Mouse (Mus musculus) forebrain, postnatal 0 days (tissue): ENCODE results near the gene Slc4a8. TPM values are rescaled to one million over a fixed set of nuclear protein-coding genes. Genes with fewer than 3 reads are reported as not detected.

ENCODE experiments used
- ATAC-seq: fragments of 200-750 bp; cut with Nextera tagmentation; 2 replicates; pipeline ENCODE4 v1.8.0; 2017; ENCODE audit warnings: mild to moderate bottlenecking, moderate library complexity
- DNase-seq: peaks from one replicate; pipeline ENCODE4 v3.0.0-alpha.2; 2015
- H3K27ac ChIP-seq: fragments of 300-500 bp; sonication (generic); 2 replicates; pipeline ENCODE4 v1.5.1; 2014; ENCODE audit warnings: low read depth, mild to moderate bottlenecking, antibody characterized with exemption, low read length, moderate library complexity, mixed read lengths
- H3K27me3 ChIP-seq: fragments of 300-500 bp; sonication (generic); 2 replicates; pipeline ENCODE4 v1.6.1; 2014; ENCODE audit warnings: mild to moderate bottlenecking, low read length, mixed read lengths; ENCODE audit not compliant: insufficient read depth
- H3K36me3 ChIP-seq: fragments of 300-500 bp; sonication (generic); 2 replicates; pipeline ENCODE4 v1.6.1; 2014; ENCODE audit warnings: mild to moderate bottlenecking, moderate library complexity; ENCODE audit not compliant: insufficient read depth
- H3K4me1 ChIP-seq: fragments of 300-500 bp; sonication (generic); 2 replicates; pipeline ENCODE4 v1.6.1; 2014; ENCODE audit warnings: antibody characterized with exemption; ENCODE audit not compliant: insufficient read depth
- H3K4me2 ChIP-seq: fragments of 300-500 bp; sonication (generic); 2 replicates; pipeline ENCODE4 v1.6.1; 2014; ENCODE audit warnings: low read depth, mild to moderate bottlenecking, moderate library complexity
- H3K4me3 ChIP-seq: fragments of 300-500 bp; sonication (generic); 2 replicates; pipeline ENCODE4 v1.5.1; 2014; ENCODE audit warnings: low read depth, low read length, mixed read lengths
- H3K9ac ChIP-seq: fragments of 300-500 bp; sonication (generic); 2 replicates; pipeline ENCODE4 v1.6.1; 2014; ENCODE audit warnings: mild to moderate bottlenecking
- H3K9me3 ChIP-seq: fragments of 300-500 bp; sonication (generic); 2 replicates; pipeline ENCODE4 v1.6.1; 2016; ENCODE audit warnings: low read length
- CTCF ChIP-seq: sonication (generic); IDR thresholded peaks from 2 replicates; pipeline ENCODE4 v1.5.1; 2016; ENCODE audit warnings: antibody characterized with exemption, control low read depth, low read depth
- WGBS: fragments of 180-500 bp; shearing (Covaris S2); extraction: QIAGEN DNeasy Blood & Tissue Kit; methylation state at CpG from one replicate; pipeline ENCODE4 v1.1.7; 2014; 5-methylcytosine and 5-hydroxymethylcytosine counted together
- polyA plus RNA-seq: library from polyadenylated mRNA; unstranded; fragments of >200 nt; fragmentation: Nextera tagmentation; extraction: Ambion mirVana; gene quantifications from 2 replicates; pipeline ENCODE4 v1.2.1, GENCODE M21; 2015
- total RNA-seq: library from RNA; depleted of rRNA; stranded (reverse); fragments of >200 nt; gene quantifications from 2 replicates; pipeline ENCODE4 v1.2.3, GENCODE M21; 2014

The Slc4a8 gene
- total and polyA plus RNA-seq, 2 experiments from 2014 or later, result 31.2 to 38.3 TPM

DNA sequence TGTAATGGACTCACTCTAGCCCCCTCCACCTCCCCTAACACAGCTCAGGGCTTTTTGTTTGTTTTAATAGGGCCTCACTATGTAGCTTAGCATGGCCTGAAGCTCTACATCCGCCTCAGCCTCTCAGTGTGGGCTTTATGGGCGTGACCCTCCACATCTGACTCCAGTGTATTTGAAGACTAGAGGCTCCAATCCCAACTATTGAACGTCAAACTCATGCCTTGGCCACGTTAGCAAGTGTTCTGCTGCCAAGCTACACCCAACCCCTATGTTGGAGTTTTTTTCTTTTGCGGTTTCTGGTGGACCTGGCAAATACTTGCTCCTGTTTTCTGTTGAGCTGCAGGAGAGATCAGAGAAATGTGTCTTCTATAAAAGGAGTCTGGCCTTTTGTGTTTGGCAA lies 8.5 kb upstream of the Slc4a8 start:
- DNase-seq, result no peak
- no peak for TF ChIP-seq CTCF
- Histone ChIP-seq H3K4me3 (no peak overlapping the region), H3K9me3 (no peaks in the 10 kb centered on the region), H3K27me3 (no peaks in the 10 kb centered on the region), H3K36me3 (no peaks in the 10 kb centered on the region), H3K9ac (no peak overlapping the region), H3K4me2 (no peak overlapping the region), H3K4me1 (peaks cover 3% of the 10 kb centered on the region; the same call in 1 of the 2 replicates), H3K27ac (no peak overlapping the region)
- no peak for ATAC-seq
- 57% methylated on average over 5 of the region's 5 CpGs for WGBS

DNA sequence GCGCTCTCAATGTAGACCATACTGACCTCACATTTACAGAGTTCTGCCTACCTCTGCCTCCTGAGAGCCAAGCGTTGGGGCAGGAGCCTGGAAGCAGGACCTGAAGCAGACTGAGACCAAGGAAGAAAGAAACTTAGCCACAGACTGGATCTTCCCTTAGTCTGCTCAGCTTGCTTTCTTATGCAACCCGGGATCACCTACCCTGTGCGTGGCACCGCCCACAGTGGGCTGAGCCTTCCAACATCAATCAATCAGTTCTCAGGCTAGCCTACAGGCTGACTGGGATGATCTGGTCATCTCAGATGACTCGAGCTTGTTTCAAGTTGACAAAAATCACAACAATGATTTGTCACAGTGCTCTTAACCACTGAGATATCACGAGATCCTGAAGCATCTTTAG lies 7.5 kb upstream of the Slc4a8 start:
- no peak overlapping the region for H3K9ac ChIP-seq
- ATAC-seq (no peak), DNase-seq (no peak)
- no peak overlapping the region for H3K4me3 ChIP-seq
- 54% methylated on average over 7 of the region's 7 CpGs for WGBS
- no peak overlapping the region for H3K27ac ChIP-seq
- no peak for TF ChIP-seq CTCF
- no peaks in the 10 kb centered on the region for H3K27me3 ChIP-seq
- peaks cover 3% of the 10 kb centered on the region; the same call in 1 of the 2 replicates for H3K4me1 ChIP-seq
- no peaks in the 10 kb centered on the region for H3K36me3 ChIP-seq
- H3K9me3 ChIP-seq, result no peaks in the 10 kb centered on the region
- H3K4me2 ChIP-seq, result no peak overlapping the region

DNA sequence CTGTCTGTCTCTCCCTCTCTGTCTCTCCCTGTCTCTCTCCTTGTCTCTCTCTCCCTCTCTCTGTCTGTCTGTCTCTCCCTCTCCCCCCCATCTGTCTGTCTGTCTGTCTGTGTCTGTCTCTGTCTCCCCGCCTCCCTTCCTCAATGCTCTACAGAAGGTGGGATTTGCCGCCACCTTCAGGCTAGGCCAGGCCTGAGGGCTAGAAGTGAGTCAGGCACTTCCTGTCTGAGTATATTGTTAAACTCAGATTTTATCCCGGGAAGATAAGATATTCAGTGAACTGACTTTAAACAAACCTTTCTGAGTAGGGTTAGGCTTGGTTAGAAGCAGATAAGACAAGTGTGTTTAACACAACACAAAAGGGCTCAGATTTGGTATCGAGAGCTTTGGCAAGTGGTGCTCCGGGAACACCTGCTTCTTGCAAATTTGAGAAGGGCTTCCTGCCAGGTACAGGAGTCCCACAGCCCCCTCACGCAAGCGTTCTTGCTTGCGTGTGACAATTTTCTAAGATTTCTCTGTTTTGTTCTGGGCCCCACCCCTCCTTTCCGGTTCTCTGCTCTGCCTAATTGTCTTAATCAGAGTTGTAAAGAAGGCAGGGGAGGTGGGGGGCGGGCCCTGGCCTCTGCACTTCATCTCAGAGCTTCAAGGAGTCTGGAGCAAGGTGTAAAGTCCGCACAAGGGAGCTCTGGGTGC lies 6.6 kb upstream of the Slc4a8 start:
- peak; percentile 70 for DNase-seq
- peak overlapping the region; percentile 42 for H3K4me2 ChIP-seq
- no peaks in the 10 kb centered on the region for H3K27me3 ChIP-seq
- 9% methylated on average over 11 of the region's 11 CpGs for WGBS
- H3K4me1 ChIP-seq, result peaks cover 3% of the 10 kb centered on the region; the same call in 1 of the 2 replicates
- peak overlapping the region; percentile 28; the same call in 1 of the 2 replicates for H3K9ac ChIP-seq
- peak overlapping the region; percentile 70 for H3K27ac ChIP-seq
- H3K36me3 ChIP-seq, result no peaks in the 10 kb centered on the region
- no peaks in the 10 kb centered on the region for H3K9me3 ChIP-seq
- TF ChIP-seq CTCF, result peak; percentile 71
- H3K4me3 ChIP-seq, result no peak overlapping the region
- peak; percentile 67; the same call in 1 of the 2 replicates for ATAC-seq

DNA sequence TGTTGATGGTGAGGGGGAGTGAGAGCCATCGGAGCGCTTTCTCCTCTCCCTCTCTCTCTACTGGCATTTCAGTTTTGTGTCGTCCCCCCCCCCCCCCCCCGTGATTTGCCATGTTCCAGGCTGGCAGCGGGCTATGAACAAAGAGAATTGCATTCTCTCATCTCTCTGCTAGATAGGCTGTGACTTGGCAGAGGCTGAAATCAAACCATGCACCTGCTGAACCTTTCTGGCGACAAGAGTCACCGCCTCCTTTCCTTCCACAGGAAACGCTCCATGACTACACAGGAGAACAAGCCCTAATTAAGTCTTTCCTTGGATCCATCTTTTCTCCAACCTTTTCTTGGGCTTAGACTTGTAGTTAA lies 6.1 kb upstream of the Slc4a8 start:
- H3K36me3 ChIP-seq, result no peaks in the 10 kb centered on the region
- peak overlapping the region; percentile 42 for H3K4me2 ChIP-seq
- ATAC-seq (peak; percentile 56; the same call in 1 of the 2 replicates), DNase-seq (peak; percentile 37)
- H3K4me1 ChIP-seq, result peaks cover 3% of the 10 kb centered on the region; the same call in 1 of the 2 replicates
- H3K9ac ChIP-seq, result no peak overlapping the region; the same call in 1 of the 2 replicates
- WGBS, result 22% methylated on average over 6 of the region's 8 CpGs
- H3K27me3 ChIP-seq, result no peaks in the 10 kb centered on the region
- TF ChIP-seq CTCF, result no peak
- no peaks in the 10 kb centered on the region for H3K9me3 ChIP-seq
- H3K4me3 ChIP-seq, result no peak overlapping the region
- peak overlapping the region; percentile 70 for H3K27ac ChIP-seq

DNA sequence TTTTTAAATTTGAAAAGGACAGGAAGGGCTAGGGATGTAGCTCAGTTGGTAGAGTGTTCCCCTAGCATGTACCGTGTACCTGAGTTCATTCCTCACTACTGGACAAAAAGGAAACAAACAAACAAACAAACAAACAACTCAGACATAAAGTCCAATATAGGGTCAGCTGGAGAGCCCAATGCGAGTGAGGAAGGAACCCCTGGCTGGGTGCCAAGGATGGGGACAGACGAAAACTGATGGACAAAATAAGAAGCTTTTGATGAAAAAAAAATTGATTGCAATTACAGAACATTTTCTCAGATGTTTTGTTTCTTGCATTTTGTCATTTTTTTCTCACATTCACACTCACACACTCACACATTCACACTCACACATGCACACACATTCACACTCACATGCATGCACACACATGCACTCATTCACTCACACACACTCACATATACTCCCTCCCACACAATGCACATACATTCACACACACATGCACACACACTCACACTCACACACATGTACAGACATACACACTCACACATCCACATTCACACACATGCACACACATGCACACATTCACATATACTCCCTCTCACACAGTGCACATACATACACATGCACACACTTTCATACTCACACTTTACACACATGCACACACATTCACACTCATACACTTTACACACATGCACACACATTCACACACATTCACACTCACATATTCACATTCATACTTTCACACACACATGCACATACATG lies 5.5 kb upstream of the Slc4a8 start:
- H3K4me3 ChIP-seq, result no peak overlapping the region
- no peak overlapping the region for H3K9ac ChIP-seq
- WGBS, result 36% methylated on average over 3 of the region's 3 CpGs
- peak overlapping the region; percentile 70; the same call in 1 of the 2 replicates for H3K27ac ChIP-seq
- no peak for TF ChIP-seq CTCF
- H3K9me3 ChIP-seq, result no peaks in the 10 kb centered on the region
- no peaks in the 10 kb centered on the region for H3K36me3 ChIP-seq
- DNase-seq, result no peak
- peaks cover 7% of the 10 kb centered on the region; the same call in 1 of the 2 replicates for H3K4me1 ChIP-seq
- H3K4me2 ChIP-seq, result 0 out of 2 replicates have a peak overlapping the region, but pooled peaks have one; percentile 42
- no peak for ATAC-seq
- H3K27me3 ChIP-seq, result no peaks in the 10 kb centered on the region

DNA sequence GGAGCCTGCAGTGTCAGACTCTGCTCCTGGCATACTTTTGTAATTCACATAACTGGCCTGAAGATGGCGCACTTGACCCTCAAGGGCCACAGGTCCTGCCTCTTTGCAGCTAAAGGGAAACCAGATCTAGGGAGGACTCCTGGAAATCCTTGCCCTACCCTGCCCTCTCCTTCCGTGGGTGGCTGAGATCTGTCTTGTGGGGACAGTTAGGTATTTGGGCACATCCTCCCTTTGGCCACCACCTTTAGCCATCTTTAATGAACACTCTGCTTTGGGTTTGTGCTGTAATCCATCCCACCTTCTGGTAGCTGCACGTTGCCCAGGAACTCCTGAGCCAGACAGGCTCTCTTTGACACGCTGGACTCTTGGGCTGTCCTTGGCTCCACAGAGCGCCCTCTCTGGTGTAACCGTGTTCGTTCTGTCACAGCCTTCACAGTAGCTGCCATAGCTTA lies 4.0 kb upstream of the Slc4a8 start:
- Histone ChIP-seq H3K4me1 (peaks cover 12% of the 10 kb centered on the region; the same call in 1 of the 2 replicates), H3K27me3 (no peaks in the 10 kb centered on the region), H3K4me2 (no peak overlapping the region), H3K9me3 (no peaks in the 10 kb centered on the region), H3K4me3 (no peak overlapping the region), H3K36me3 (no peaks in the 10 kb centered on the region), H3K9ac (no peak overlapping the region), H3K27ac (no peak overlapping the region)
- DNase-seq (peak; percentile 68), ATAC-seq (no peak)
- WGBS, result 2% methylated on average over 7 of the region's 7 CpGs
- peak; percentile 80 for TF ChIP-seq CTCF

DNA sequence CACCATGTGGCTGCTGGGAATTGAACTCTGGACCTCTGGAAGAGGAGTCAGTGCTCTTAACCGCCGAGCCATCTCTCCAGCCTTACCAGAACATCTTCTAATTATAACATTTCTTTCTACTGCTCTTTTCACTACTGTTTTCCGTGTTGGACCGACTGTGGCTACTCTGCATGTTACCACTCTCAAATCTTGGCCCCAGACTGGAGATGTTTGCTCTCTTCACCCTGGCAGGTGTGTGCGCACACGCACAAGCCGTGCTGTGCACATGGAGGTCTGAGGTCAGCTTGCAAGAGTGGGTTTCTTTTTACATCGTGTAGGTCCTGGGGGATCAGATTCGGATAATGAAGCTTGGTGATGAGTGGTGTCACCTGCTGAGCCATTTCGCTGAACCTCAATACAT lies 2.3 kb upstream of the Slc4a8 start:
- no peak overlapping the region for H3K4me2 ChIP-seq
- no peaks in the 10 kb centered on the region for H3K9me3 ChIP-seq
- DNase-seq (no peak), ATAC-seq (no peak)
- no peak for TF ChIP-seq CTCF
- H3K27me3 ChIP-seq, result no peaks in the 10 kb centered on the region
- H3K9ac ChIP-seq, result no peak overlapping the region
- peaks cover 20% of the 10 kb centered on the region; the same call in 1 of the 2 replicates for H3K4me1 ChIP-seq
- H3K36me3 ChIP-seq, result no peaks in the 10 kb centered on the region
- 83% methylated on average over 10 of the region's 10 CpGs for WGBS
- no peak overlapping the region for H3K27ac ChIP-seq
- no peak overlapping the region for H3K4me3 ChIP-seq
